Mouse (Mus musculus) thymus, adult 2 months (tissue): Measurements from ENCODE around the gene Otud7a. TPM values are rescaled to one million over a fixed set of nuclear protein-coding genes. Genes with fewer than 3 reads are reported as not detected.

Experiments
- DNase-seq: peaks from one replicate; pipeline ENCODE4 v3.0.0; 2021
- H3K27ac ChIP-seq: fragments of 200-500 bp; 2 replicates; pipeline ENCODE4 v1.5.1; 2012; ENCODE audit warnings: low read length, control low read depth; ENCODE audit not compliant: control insufficient read depth, insufficient read depth
- H3K27me3 ChIP-seq: fragments of 200-500 bp; 2 replicates; pipeline ENCODE4 v1.6.1; 2012; ENCODE audit warnings: mild to moderate bottlenecking, low read length, moderate library complexity, mixed read lengths; ENCODE audit not compliant: control insufficient read depth, insufficient read depth
- H3K36me3 ChIP-seq: fragments of 200-500 bp; 2 replicates; pipeline ENCODE4 v1.6.1; 2012; ENCODE audit warnings: mild to moderate bottlenecking, low read length, moderate library complexity; ENCODE audit not compliant: control insufficient read depth, insufficient read depth
- H3K4me1 ChIP-seq: fragments of 200-500 bp; replicated peaks from 2 replicates; pipeline ENCODE4 v1.6.1; 2012; ENCODE audit warnings: low read length; ENCODE audit not compliant: control insufficient read depth, insufficient read depth
- H3K4me3 ChIP-seq: fragments of 200-500 bp; 2 replicates; pipeline ENCODE4 v1.5.1; 2012; ENCODE audit warnings: mild to moderate bottlenecking, low read length, control low read depth, moderate library complexity; ENCODE audit not compliant: control insufficient read depth, insufficient read depth
- CTCF ChIP-seq: fragments of 200-500 bp; IDR thresholded peaks from 2 replicates; pipeline ENCODE4 v1.5.1; 2012; ENCODE audit warnings: mild to moderate bottlenecking, control low read depth, low read length, moderate library complexity, borderline replicate concordance; ENCODE audit not compliant: control insufficient read depth, poor library complexity, insufficient read depth; ENCODE audit errors: extremely low read depth
- POLR2A ChIP-seq: fragments of 200-500 bp; IDR thresholded peaks from 2 replicates; pipeline ENCODE4 v1.6.1; 2012; ENCODE audit warnings: mild to moderate bottlenecking, low read length, control low read depth, moderate library complexity; ENCODE audit not compliant: control insufficient read depth, poor library complexity, insufficient read depth; ENCODE audit errors: extremely low read depth
- WGBS: fragments of 180-500 bp; shearing (Covaris S2); methylation state at CpG from one replicate; pipeline ENCODE4 v1.1.7; 2018; 5-methylcytosine and 5-hydroxymethylcytosine counted together
- polyA plus RNA-seq: library from polyadenylated mRNA; depleted of rRNA; stranded (reverse); fragments of >200 nt; gene quantifications from 2 replicates; pipeline ENCODE4 v1.2.3, GENCODE M21; 2012; rRNA removed

Gene Otud7a
- 0.12 TPM in 1 of 2 replicates, not detected in the other for polyA plus RNA-seq

- WGBS: 4% methylated on average over 115 of the region's 123 CpGs
- Histone ChIP-seq H3K36me3 (no peaks in the 10 kb centered on the region), H3K4me1 (0 out of 2 replicates have a peak, but pooled peaks cover 2% of the 10 kb centered on the region), H3K27me3 (no peaks in the 10 kb centered on the region; the same call in 1 of the 2 replicates), H3K27ac (no peak within 1 kb of the TSS), H3K4me3 (no peak within 1 kb of the TSS)
- DNase-seq: peak; percentile 8
- TF ChIP-seq CTCF: no peak
- no peak for TF ChIP-seq POLR2A
These were observed at the start of gene Otud7a for GRCm38 (mm10) chr7:63444484-63445345. Gene Otud7a (plus strand): TSS chr7:63444751.

- Histone ChIP-seq H3K27me3 (no peaks in the 10 kb centered on the region), H3K4me1 (no peaks in the 10 kb centered on the region), H3K27ac (no peak overlapping the region), H3K4me3 (no peak overlapping the region), H3K36me3 (no peaks in the 10 kb centered on the region)
- TF ChIP-seq CTCF: no peak
- TF ChIP-seq POLR2A: no peak
- no peak for DNase-seq
These were observed 38.6 kb upstream of the Otud7a start for GRCm38 (mm10) chr7:63405988-63406387.

GRCm38 (mm10) chr7:63445346-63445700, 772 bp downstream of the Otud7a start:
- 34% methylated on average over 10 of the region's 10 CpGs for WGBS
- no peak for DNase-seq
- no peak overlapping the region for H3K4me3 ChIP-seq
- H3K27ac ChIP-seq: no peak overlapping the region
- TF ChIP-seq CTCF (no peak), POLR2A (no peak)
- H3K36me3 ChIP-seq: no peaks in the 10 kb centered on the region
- H3K4me1 ChIP-seq: 0 out of 2 replicates have a peak, but pooled peaks cover 2% of the 10 kb centered on the region
- H3K27me3 ChIP-seq: no peaks in the 10 kb centered on the region; the same call in 1 of the 2 replicates

GRCm38 (mm10) chr7:63446951-63447350, 2.4 kb downstream of the Otud7a start:
- Histone ChIP-seq H3K36me3 (no peaks in the 10 kb centered on the region), H3K27ac (no peak overlapping the region), H3K27me3 (no peaks in the 10 kb centered on the region; the same call in 1 of the 2 replicates), H3K4me3 (no peak overlapping the region), H3K4me1 (0 out of 2 replicates have a peak, but pooled peaks cover 2% of the 10 kb centered on the region)
- TF ChIP-seq POLR2A (no peak), CTCF (no peak)
- DNase-seq: no peak
- 32% methylated on average over 1 of the region's 1 CpGs for whole genome bisulfite sequencing

GRCm38 (mm10) chr7:63455228-63455627, 10.7 kb downstream of the Otud7a start:
- Histone ChIP-seq H3K27me3 (no peaks in the 10 kb centered on the region), H3K27ac (no peak overlapping the region), H3K4me1 (no peaks in the 10 kb centered on the region), H3K4me3 (no peak overlapping the region), H3K36me3 (no peaks in the 10 kb centered on the region)
- DNase-seq: no peak
- 88% methylated on average over 3 of the region's 3 CpGs for WGBS
- no peak for TF ChIP-seq CTCF
- no peak for TF ChIP-seq POLR2A

GRCm38 (mm10) chr7:63462234-63462633, 17.7 kb downstream of the Otud7a start:
- H3K27ac ChIP-seq: no peak overlapping the region
- no peak for DNase-seq
- H3K36me3 ChIP-seq: no peaks in the 10 kb centered on the region
- no peak overlapping the region for H3K4me3 ChIP-seq
- H3K4me1 ChIP-seq: no peaks in the 10 kb centered on the region
- no peaks in the 10 kb centered on the region for H3K27me3 ChIP-seq
- WGBS: 10% methylated on average over 2 of the region's 2 CpGs
- TF ChIP-seq POLR2A: no peak
- TF ChIP-seq CTCF: no peak

GRCm38 (mm10) chr7:63462684-63463083, 18.1 kb downstream of the Otud7a start:
- Histone ChIP-seq H3K36me3 (no peaks in the 10 kb centered on the region), H3K4me3 (no peak overlapping the region), H3K27ac (no peak overlapping the region), H3K4me1 (no peaks in the 10 kb centered on the region), H3K27me3 (no peaks in the 10 kb centered on the region)
- no peak for DNase-seq
- WGBS: 75% methylated on average over 2 of the region's 2 CpGs
- TF ChIP-seq POLR2A: no peak
- no peak for TF ChIP-seq CTCF
